Mouse (Mus musculus): ENCODE measurements around the gene Cers3.

- TF ChIP-seq POLR2A (IDR thresholded peaks at IDR 0.05; ENCODE audit: borderline replicate concordance, extremely low read depth, insufficient read depth, insufficient read length, poor library complexity, severe bottlenecking) (no peak), CTCF (IDR thresholded peaks at IDR 0.05; ENCODE audit: borderline replicate concordance, extremely low read depth, insufficient read depth, insufficient read length) (no peak)
Observed at GRCm38 (mm10) chr7:66798826-66799225, 55.5 kb downstream of the Cers3 start.
